21 mouse cellular contexts compared by ENCODE assay signal in genomic region chr1:192606876-192607275, GRCm38 (mm10).
"Had no signal": no experiment of that assay in that cellular context is flagged by ENCODE, and none has a peak within 500 bp of the region (broad histone marks: within the 10 kb centered on the region; RNA-seq: fewer than 3 reads in every experiment).

No protein-coding gene starts in this region.

- H3K9ac ChIP-seq: liver, embryonic 13.5 days; liver, embryonic 15.5 days; liver, postnatal 0 days; lung, embryonic 15.5 days; midbrain, embryonic 12.5 days; neural tube, embryonic 13.5 days; neural tube, embryonic 15.5 days had no signal

- H3K27ac ChIP-seq: liver, embryonic 13.5 days; liver, embryonic 15.5 days; lung, embryonic 15.5 days; macrophage; midbrain, embryonic 10.5 days; midbrain, embryonic 12.5 days; neural tube, embryonic 13.5 days; neural tube, embryonic 15.5 days had no signal

- DNase-seq: liver, embryonic 13.5 days; liver, postnatal 0 days; lung, adult 2 months; lung, postnatal 14 days; lung, postnatal 36 days; midbrain, embryonic 14.5 days; right cerebral cortex, postnatal 25 days; right cerebral cortex, postnatal 4 days; spleen, adult 18-20 months; thymus, adult 18-20 months; thymus, postnatal 14 days; thymus, postnatal 36 days had no signal

- H3K27me3 ChIP-seq: liver, embryonic 13.5 days; liver, embryonic 15.5 days; lung, embryonic 15.5 days; midbrain, embryonic 12.5 days; neural tube, embryonic 13.5 days; neural tube, embryonic 15.5 days had no signal

- H3K4me3 ChIP-seq: liver, embryonic 13.5 days; liver, embryonic 15.5 days; lung, embryonic 15.5 days; midbrain, embryonic 10.5 days; midbrain, embryonic 12.5 days; neural tube, embryonic 13.5 days; neural tube, embryonic 15.5 days had no signal

- H3K9me3 ChIP-seq: liver, embryonic 13.5 days; liver, embryonic 15.5 days; lung, embryonic 15.5 days; midbrain, embryonic 10.5 days; midbrain, embryonic 12.5 days; neural tube, embryonic 13.5 days; neural tube, embryonic 15.5 days had no signal

- H3K4me2 ChIP-seq: liver, embryonic 13.5 days; liver, embryonic 15.5 days; lung, embryonic 15.5 days; midbrain, embryonic 12.5 days; neural tube, embryonic 13.5 days; neural tube, embryonic 15.5 days had no signal

- H3K36me3 ChIP-seq: liver, embryonic 13.5 days; liver, embryonic 15.5 days; lung, embryonic 15.5 days; midbrain, embryonic 10.5 days; midbrain, embryonic 12.5 days; neural tube, embryonic 13.5 days; neural tube, embryonic 15.5 days had no signal

- H3K4me1 ChIP-seq: liver, embryonic 13.5 days; liver, embryonic 15.5 days; lung, embryonic 15.5 days had no signal

- ATAC-seq: liver, postnatal 0 days; lung, postnatal 0 days; midbrain, embryonic 16.5 days had no signal
